Mouse (Mus musculus) CD8-positive naive resting alpha-beta T cell, adult 2 months (primary cell): ENCODE measurements around the gene Fam172a.

ENCODE experiments used
- DNase-seq, 2 experiments: peaks; one replicate each; pipeline ENCODE4 v3.0.0; 2022; ENCODE audit warnings: low read depth in 2 of 2, low spot score in 2 of 2

Gene Fam172a

GRCm38 (mm10) chr13:78178021-78178420, 476.2 kb downstream of the Fam172a start:
- DNase-seq = no peak

GRCm38 (mm10) chr13:78178771-78179170, 476.9 kb downstream of the Fam172a start:
- no peak for DNase-seq

DNA sequence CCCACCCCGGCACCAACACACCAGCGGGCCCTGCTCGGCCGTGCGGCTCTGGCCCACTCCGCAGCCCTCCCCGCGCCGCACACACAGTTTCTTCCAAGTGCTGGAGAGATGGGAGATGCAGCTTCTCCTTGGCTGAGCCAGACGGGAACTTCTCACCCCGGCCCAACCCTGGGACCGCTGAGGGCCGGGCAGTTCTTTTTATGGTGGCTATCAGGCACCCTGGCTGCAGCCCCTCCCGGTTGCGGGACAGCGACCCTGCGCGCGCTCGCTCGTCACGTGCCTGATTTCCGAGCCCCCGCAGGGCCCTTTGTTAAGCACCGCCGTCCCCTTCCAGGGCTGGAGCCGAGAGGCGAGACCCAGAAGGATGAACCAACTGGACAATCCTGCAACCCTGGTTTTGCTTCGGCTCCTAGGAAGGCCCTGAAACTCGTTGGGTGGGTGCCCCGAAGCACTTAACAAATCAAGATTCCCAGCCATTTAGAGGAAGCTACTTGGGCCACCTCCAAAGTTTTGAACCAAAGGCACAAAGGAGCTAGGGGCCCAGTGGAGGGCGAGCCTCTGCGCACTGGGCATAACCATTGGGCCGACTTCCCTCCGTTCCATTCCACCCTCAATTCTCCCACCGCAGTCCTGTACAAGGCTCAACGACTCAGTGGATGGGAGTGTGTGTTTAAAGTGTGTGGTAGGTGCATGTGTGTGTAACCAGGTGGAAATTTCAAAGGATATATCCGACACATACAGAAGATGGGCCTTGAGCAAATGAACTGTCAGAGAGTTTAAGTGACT, 477.7 kb downstream of the Fam172a start:
- DNase-seq = no peak

DNA sequence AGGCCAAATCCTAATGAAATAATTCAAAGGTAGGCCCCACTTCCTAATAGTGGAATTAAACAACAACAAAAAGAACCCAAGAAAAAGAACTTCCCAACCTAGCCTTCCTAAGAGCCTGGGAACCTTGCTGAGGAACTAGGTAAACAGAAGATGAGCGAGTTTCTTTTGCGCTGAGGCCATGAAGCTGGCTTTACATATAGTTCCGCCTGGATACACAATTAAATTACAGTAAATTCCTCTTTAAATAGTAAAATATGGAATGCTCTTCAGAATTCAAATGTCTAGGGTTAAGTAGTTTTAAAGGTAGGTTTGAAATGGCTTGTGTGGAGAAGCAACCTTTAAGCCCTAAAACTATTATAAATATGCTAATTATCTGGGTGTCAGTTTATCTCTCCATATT, 478.4 kb downstream of the Fam172a start:
- DNase-seq = no peak

- no peak for DNase-seq
Observed at GRCm38 (mm10) chr13:78181071-78181929, 479.5 kb downstream of the Fam172a start.

DNA sequence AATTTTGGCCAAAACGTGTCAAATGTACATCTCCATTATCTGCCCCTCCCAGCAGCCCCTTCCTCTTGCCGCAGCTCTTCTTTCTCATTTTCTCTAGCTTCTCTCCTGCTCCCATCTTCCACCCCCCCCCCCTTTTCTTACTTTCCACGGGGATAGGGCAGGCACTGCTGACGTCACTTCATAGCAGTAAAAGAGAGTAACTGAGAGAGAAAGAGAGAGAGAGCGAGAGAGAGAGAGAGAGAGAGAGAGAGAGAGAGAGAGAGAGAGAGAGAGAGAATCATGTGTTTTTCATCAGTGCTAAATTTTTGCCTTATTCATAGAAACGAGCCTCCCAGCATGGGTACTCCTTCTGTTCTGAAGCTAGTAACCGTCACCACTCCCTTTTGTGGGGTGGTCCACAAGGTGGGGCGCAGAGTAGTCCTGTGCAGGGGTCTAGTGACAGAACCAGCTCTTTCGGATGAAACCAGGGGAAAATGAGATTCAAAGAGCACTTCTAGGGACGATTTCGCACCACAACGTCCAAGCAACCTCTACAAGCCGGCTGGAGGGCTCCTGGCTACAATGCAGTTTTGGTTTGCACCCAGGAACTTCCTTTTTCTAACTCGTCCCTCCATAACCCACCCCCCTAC, 480.2 kb downstream of the Fam172a start:
- DNase-seq = no peak

GRCm38 (mm10) chr13:78183004-78183403, 481.2 kb downstream of the Fam172a start:
- no peak for DNase-seq

- DNase-seq = no peak
Observed at GRCm38 (mm10) chr13:78183986-78184385, 482.2 kb downstream of the Fam172a start.

- DNase-seq = no peak
Observed at GRCm38 (mm10) chr13:78184786-78185466, 483.1 kb downstream of the Fam172a start.

- DNase-seq = no peak
Observed at GRCm38 (mm10) chr13:78186340-78186946, 484.6 kb downstream of the Fam172a start.

DNA sequence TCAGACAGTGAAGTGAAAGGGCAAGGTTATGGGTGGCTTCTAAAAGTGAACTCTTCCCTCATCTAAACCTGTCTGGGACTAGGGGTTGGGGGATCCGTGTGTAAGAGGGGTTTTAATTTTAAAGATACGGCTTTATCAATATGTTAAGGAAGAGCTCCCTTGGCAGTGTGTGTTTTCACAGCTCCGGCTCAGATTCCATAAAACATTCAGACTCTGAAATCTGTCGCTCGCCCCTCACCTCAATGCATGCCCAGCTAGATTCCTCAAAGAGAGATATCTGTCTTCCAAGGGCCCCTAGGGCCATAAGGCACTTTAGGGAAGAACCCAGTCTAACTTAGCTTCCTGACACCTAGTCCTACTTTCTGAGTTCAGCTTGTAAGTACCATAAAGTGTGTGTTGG, 486.0 kb downstream of the Fam172a start:
- no peak for DNase-seq

GRCm38 (mm10) chr13:78189586-78189985, 487.8 kb downstream of the Fam172a start:
- DNase-seq = no peak

GRCm38 (mm10) chr13:78193211-78193610, 491.4 kb downstream of the Fam172a start:
- DNase-seq = no peak

DNA sequence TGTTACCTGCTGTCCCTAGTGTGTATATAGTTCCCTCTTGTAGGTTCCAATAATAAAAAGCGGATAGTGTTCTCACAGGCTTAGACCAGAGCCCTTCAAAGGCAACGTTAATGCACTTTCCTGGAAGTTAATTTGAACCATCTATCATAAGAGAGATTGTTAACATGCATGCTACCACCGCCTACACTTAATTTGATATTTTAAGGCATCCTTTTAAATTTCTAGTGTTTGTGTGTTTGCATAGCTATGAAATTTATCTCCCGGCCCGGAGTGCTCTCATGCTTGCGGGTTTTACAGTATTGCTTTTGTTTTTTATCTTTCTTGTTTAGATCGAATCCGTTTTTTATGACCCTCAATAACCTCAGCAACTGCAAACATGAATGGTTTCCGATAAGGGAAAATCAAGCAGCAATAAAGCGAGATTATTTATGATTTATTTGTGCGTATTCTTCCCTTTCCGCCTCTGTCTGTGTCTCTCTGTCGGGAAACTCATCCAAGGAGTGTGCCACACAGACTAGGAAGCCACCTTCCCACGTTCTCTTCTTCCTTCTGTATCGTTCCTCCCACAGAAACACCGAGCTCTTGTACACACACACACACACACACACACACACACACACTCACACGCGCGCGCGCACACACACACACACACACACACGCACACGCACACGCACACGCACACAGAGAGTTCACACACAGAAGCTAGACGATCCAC, 492.5 kb downstream of the Fam172a start:
- DNase-seq = no peak

DNA sequence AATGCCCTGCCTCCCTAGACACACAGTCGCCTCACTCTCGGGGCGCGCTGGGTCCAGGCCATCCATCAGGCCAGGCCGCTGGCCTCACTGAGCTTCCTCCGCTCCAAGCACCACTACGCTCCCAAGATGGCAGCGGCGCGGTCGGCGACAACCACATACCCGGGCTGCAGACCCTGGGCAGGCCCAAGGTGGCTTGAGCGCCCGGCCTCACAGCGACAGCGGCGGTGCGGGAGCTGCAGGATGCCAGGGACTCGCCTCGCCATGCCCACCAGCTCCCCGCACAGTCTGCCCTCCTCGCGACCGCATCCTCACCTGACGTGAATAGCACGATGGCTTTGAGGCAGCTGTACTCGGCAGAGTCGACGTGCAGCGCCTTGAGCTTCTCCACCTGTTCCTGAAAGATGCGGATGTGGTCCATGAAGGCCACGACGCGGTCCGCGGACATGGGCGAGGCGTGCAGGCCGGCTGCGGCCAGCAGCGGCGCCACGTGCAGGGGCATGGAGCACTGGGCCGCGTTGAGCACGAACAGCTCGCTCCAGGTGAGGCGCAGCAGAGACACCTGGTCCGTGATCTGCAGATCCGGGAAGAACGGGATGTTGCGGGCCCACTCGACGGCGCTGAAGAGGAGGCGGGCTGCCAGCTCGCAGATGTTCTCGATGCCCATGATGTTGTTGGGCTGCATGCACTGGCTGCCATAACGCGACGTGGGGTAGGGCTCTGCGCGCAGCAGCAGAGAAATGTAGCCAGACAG, 493.2 kb downstream of the Fam172a start:
- DNase-seq = no peak

- no peak for DNase-seq
Observed at GRCm38 (mm10) chr13:78195601-78196115, 493.8 kb downstream of the Fam172a start.

- no peak for DNase-seq
Observed at GRCm38 (mm10) chr13:78196236-78196796, 494.5 kb downstream of the Fam172a start.

DNA sequence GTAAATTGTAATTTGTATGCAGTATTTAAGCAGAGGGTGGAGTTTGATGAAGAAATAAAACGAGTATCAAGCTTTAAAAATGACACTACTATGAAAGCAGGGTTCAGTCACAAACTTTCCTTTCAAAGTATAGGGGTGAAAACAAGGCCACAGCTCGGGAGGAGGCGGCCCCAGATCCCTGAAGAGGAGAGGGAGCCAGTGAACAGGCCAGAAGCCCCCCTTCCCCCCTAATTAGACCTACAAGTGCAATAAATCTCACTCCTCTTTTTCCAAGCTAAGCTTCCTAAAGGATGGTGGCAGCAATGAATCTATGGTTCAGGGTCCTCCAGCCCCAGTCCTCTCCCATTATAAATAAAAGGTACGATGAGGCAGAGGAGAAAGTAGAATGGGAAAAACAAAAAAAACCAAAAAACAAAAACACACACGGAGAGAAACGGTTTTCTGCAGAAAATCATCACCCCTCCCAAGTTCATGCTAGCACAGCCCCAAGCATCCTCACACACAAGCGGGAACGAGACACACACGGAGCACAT, 495.5 kb downstream of the Fam172a start:
- no peak for DNase-seq
